Mouse (Mus musculus) thymus, postnatal 0 days (tissue): ENCODE data around the gene Lef1. TPM values are rescaled to one million over a fixed set of nuclear protein-coding genes. Genes with fewer than 3 reads are reported as not detected.

ENCODE experiments used
- DNase-seq: peaks from one replicate; pipeline ENCODE4 v3.0.0-alpha.2; 2015; ENCODE audit warnings: low spot score
- polyA plus RNA-seq: library from polyadenylated mRNA; unstranded; fragments of >200 nt; fragmentation: Nextera tagmentation; extraction: Ambion mirVana; gene quantifications from 2 replicates; pipeline ENCODE4 v1.2.1, GENCODE M21; 2015

The Lef1 gene
- polyA plus RNA-seq: 284 and 306 TPM in 2 replicates

- peak; percentile 78 for DNase-seq
These were observed at the start of gene Lef1 for GRCm38 (mm10) chr3:131110191-131111150. Gene Lef1, plus strand, starts transcription at chr3:131110471.

DNA sequence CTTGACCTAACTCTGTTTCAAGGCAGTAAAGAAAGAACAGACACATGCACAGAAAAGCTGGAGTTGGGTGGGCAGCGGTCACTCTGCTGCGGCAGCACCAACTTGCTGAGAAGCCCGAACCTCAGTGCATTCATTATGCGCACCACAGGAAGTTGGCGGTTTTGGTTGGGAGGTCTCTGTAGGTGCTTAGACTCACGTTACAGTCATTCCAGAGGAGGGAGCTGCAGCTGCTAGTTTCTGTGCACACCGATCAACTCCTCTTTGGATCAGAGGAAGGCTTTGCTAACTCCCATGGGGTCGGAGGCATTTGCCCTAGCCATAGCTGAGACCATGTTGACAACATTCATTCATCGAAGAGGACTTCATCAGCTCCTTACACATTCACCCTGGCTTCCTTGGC is 45.3 kb upstream of the Lef1 start:
- DNase-seq: peak; percentile 63

- no peak for DNase-seq
These were observed 44.1 kb upstream of the Lef1 start for GRCm38 (mm10) chr3:131066171-131066570.

DNA sequence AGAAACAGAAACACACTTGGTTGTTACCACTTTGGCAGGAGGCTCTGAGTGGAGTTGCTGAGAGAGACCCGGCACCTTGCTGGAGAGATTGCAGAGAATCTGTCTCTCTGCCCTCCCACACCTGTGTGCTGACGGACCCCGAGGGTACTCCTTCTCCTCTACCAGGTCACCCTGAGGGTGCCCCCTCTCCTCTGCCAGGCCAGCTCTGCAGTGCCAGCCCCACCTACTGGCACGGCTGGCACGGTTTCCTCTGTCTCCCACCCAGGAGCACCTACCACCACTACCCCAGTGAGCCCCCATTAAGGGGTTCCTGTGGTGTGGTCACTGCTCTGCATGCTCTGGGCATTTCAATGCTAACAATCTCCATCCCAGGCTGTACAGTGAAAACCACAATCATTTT is 42.3 kb upstream of the Lef1 start:
- peak; percentile 65 for DNase-seq

- no peak for DNase-seq
These were observed 40.1 kb upstream of the Lef1 start for GRCm38 (mm10) chr3:131070210-131070609.

DNA sequence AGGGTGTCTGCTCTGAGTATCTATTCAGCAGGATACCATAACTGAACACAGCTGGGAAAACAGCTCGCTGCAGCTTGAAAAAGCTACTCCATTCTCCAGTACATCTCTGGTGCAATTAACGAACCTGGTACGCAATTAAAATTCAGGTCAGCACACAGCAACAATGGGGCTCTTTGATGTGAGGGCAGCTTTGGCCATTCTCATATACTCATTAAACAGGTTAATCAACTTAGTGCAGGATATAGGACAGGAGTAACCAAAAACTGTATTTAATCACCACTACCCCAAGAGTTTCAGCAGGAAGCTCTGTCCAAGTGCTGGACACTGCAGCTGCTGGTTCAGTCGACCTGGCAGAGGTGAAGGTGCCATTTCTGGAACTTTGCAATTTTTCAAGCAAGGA is 37.6 kb upstream of the Lef1 start:
- DNase-seq: no peak

DNA sequence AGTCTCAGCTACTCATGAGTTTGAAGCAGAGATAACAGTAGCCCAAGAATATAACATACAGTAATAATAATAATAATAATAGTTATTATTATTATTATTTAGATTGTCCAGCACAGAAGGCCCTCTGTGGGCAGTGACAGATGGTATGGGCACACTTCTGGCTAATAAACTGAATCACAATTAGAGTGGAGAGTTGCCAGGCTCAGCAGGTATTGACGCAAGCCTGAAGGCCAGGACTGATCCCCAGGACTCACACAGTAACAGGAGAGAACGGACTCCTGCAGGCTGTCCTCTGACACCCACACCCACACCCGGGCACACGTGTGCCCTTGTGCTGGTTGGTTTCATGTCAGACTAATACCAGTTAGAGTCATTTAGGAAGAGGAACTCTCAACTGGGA is 36.3 kb upstream of the Lef1 start:
- no peak for DNase-seq

DNA sequence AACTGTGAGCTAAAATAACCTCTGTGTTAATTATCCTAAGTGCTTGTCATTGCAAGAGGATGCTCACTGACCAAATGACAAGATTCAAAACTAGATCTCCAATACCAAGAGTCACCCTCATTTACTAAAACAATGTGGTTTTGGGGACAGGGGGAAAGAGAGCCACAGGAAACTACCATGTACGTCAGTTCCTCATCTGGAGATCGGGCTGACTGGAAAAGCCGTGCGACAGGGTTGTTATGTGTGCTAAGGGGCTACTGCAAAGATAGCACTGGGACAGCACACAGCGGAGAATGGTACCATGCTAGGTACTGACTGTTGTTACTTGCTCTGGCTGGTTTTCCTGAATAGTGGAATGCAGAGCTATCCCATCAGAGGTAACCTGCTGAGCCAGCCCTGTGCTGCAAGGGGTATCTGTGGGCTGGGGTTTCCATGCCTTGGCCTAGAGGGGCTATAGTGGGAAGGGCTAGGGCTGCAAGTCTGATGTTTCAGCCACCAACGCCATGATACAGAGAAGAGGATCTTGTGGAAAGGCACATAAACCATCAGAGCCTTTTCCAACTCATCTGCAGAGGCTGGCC is 32.1 kb upstream of the Lef1 start:
- no peak for DNase-seq

- DNase-seq: no peak
These were observed 31.6 kb upstream of the Lef1 start for GRCm38 (mm10) chr3:131078719-131079118.

- peak; percentile 42 for DNase-seq
These were observed 26.5 kb upstream of the Lef1 start for GRCm38 (mm10) chr3:131083722-131084121.

- no peak for DNase-seq
These were observed 25.3 kb upstream of the Lef1 start for GRCm38 (mm10) chr3:131084718-131085561.

DNA sequence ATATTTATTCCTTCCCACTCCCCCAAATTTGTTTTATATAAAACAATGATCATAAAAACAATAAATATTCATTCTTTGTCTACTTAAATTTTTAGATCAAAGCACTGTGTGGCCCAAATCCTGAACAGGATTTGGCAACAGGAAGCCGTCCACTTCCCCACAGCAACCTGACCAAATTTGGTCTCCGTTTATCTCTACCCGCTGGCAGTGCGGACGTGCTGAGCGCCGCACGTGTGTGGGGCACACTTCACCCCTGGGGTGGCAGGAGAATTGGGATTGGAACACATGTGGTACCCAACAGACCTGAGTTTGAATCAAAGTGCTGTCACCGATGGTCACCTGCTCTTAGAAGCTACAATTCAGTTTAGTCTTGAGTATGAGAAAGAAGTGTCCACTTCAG is 24.3 kb upstream of the Lef1 start:
- DNase-seq: no peak

- DNase-seq: no peak
These were observed 20.6 kb upstream of the Lef1 start for GRCm38 (mm10) chr3:131089721-131090120.

DNA sequence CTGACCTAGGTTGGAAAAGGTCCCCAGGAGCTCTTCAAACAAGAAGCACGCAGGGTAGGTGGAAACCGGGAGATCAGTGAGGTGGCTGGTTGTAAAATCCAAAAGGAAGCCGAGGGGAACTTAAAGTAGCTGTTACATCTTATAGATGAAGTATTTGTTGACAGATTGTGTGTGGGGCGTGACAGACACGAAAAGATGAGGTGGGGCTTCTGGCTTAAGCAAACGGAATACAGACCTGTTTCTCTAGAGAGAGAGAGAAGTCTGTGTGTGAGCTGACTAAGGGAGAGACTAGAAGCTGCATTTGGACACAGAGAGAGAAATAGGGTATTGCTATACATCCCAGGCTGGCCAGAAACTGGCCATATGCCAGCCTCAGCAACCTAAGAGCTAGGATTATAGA is 18.2 kb upstream of the Lef1 start:
- no peak for DNase-seq

DNA sequence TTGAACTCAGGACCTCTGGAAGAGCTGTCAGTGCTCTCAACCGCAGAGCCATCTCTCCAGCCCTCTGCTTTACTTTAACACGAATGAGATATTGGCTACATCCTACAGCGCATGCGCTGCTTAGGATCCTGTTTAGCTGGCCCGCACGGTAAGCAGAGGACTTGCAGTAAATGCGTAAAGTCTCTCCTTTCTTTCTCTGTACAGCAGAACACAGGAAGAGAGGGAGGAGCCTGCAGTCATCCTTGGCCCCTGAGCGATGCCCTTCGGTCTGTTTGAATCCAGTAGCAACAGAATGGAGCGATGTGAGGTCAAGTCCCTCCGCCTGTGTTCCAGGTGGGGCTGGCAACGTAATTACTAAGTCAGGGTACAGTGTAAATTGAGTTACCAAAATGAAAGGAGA is 16.5 kb upstream of the Lef1 start:
- no peak for DNase-seq

- no peak for DNase-seq
These were observed 14.2 kb upstream of the Lef1 start for GRCm38 (mm10) chr3:131096105-131096504.

GRCm38 (mm10) chr3:131102191-131102774 is 8.0 kb upstream of the Lef1 start:
- DNase-seq: no peak

DNA sequence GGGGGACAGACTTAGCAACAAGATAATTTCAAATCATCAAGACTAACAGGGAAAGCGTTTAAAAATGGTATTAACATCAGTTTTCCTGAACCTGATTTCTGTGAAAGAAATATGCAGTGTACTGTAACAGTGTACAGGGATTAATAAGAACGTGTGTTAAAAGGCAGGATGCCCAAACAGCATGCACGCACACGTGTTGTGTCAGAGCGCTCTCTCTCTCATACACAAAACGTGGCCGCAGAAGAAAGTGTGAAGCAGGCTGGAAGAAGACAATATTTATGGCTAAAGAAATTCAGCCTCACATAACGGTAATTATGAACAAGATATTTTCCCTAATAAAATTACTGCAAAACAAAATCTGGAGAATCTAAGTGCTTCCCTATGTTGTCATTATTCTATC is 4.9 kb upstream of the Lef1 start:
- DNase-seq: no peak

GRCm38 (mm10) chr3:131105940-131106401 is 4.3 kb upstream of the Lef1 start:
- DNase-seq: peak; percentile 82

DNA sequence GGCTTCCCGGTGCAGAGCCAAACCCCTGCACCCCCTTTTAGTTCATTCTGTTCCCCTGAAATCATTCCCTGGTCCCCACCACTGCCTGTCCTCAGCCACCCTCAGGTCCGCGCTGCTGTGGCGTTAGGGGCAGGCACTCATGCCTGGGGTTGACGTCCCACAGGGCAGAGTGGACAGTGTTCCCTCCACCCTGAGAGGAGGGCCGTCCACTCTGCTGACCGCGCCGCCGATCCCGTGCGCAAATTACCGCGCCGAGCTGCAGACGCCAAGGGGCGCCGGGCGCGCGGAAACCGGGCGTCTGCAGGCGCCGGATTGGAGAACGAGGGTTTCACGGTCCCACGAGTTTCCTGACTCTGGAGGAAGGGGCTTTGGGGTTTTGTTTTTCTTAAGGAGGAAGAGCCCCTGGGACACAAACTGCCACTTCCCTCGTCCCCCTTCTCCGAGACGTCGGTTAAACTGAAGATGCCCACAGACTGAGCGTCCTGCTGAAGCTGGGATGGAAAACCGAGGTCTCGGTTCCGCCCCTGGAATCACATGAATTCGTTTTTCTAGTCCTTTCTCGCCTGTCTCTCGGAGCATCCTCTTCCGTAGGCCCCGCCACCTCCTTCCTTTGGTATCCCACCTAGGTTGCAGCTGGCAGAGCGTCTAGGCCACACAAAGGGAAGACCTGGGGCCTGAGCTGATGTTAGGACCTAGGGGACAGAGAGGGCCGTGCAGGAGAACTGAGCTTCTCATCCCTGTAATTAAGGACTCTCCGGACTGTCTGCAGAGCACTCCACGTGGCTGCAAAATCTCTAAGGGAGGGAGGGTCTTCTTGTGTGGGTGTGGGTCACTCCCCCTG is 3.6 kb upstream of the Lef1 start:
- DNase-seq: no peak
